Comparison of ENCODE assay signal across 8 mouse cellular contexts in genomic region chr16:93938400-93938846, GRCm38 (mm10). TPM values are rescaled to one million over a fixed set of nuclear protein-coding genes. Genes with fewer than 3 reads are reported as not detected.
A peak's percentile ranks its signal among the peaks of the same experiment; 100 is the strongest.
DNase-seq lines count a peak whose midpoint lies in the region; ATAC-seq lines count a peak whose summit lies in the region.

No protein-coding gene starts in this region.

- no peak overlapping the region for H3K27ac ChIP-seq in forebrain, embryonic 15.5 days (replicated peaks)
- no peak overlapping the region for H3K27ac ChIP-seq in hindbrain, embryonic 15.5 days (replicated peaks)

- peaks cover 4% of the 10 kb centered on the region for H3K27me3 ChIP-seq in erythroblast, embryonic 14.5 days (ENCODE audit: control insufficient read depth)
- H3K27me3 ChIP-seq in forebrain, embryonic 15.5 days: peaks cover 22% of the 10 kb centered on the region; the same call in 1 of the 2 replicates
- H3K27me3 ChIP-seq in hindbrain, embryonic 15.5 days: peaks cover 27% of the 10 kb centered on the region

- intact Hi-C loops in left cerebral cortex, postnatal 4 days (cut with DNase I): loop anchor here (2.0 to 5.0 kb wide), 2 partner anchors 149 to 320 kb away; no protein-coding TSS in a partner anchor

- peak; percentile 56 for DNase-seq in c-Kit-positive CD71-positive TER-119-negative erythroid progenitor cells, embryonic 14.5 days (ENCODE audit: low read depth)
- peak; percentile 85 for DNase-seq in left cerebral cortex, postnatal 4 days
- DNase-seq in mesoderm, embryonic 11.5 days (ENCODE audit: low read depth, low spot score): peak; percentile 83
- peak; percentile 57 to 82 for DNase-seq in spleen, postnatal 10 days (ENCODE audit: low spot score in 2 of 2)

- H3K4me2 ChIP-seq in forebrain, embryonic 15.5 days (replicated peaks): peak overlapping the region; percentile 43
- peak overlapping the region; percentile 56 for H3K4me2 ChIP-seq in hindbrain, embryonic 15.5 days

- no peaks in the 10 kb centered on the region for H3K36me3 ChIP-seq in erythroblast, embryonic 14.5 days (ENCODE audit: control insufficient read depth)
- no peaks in the 10 kb centered on the region for H3K36me3 ChIP-seq in forebrain, embryonic 15.5 days
- H3K36me3 ChIP-seq in hindbrain, embryonic 15.5 days: no peaks in the 10 kb centered on the region

- WGBS in forebrain, embryonic 15.5 days: 7% methylated on average over 16 of the region's 16 CpGs
- 15% methylated on average over 16 of the region's 16 CpGs for WGBS in hindbrain, embryonic 15.5 days

- peaks cover 4% of the 10 kb centered on the region for H3K4me1 ChIP-seq in erythroblast, embryonic 14.5 days (ENCODE audit: control insufficient read depth)
- no peaks in the 10 kb centered on the region for H3K4me1 ChIP-seq in forebrain, embryonic 15.5 days
- H3K4me1 ChIP-seq in hindbrain, embryonic 15.5 days (replicated peaks): peaks cover 5% of the 10 kb centered on the region; the same call in 1 of the 2 replicates

- no peak for ATAC-seq in erythroblast, adult 5-6 weeks (replicated peaks; ENCODE audit: low FRiP score, poor library complexity, severe bottlenecking)
- no peak for ATAC-seq in forebrain, embryonic 15.5 days (replicated peaks)
- ATAC-seq in hindbrain, embryonic 15.5 days (ENCODE audit: low FRiP score, low read depth): no peak

- H3K4me3 ChIP-seq in erythroblast, embryonic 14.5 days (replicated peaks): peak overlapping the region; percentile 49
- H3K4me3 ChIP-seq in forebrain, embryonic 15.5 days: peak overlapping the region; percentile 27
- H3K4me3 ChIP-seq in hindbrain, embryonic 15.5 days: peak overlapping the region; percentile 27

- no peaks in the 10 kb centered on the region for H3K9me3 ChIP-seq in erythroblast, embryonic 14.5 days (ENCODE audit: control insufficient read depth, low read length)
- H3K9me3 ChIP-seq in forebrain, embryonic 15.5 days: no peaks in the 10 kb centered on the region
- H3K9me3 ChIP-seq in hindbrain, embryonic 15.5 days: no peaks in the 10 kb centered on the region

- H3K9ac ChIP-seq in forebrain, embryonic 15.5 days (replicated peaks): peak overlapping the region; percentile 21; the same call in 1 of the 2 replicates
- H3K9ac ChIP-seq in hindbrain, embryonic 15.5 days: no peak overlapping the region

RNA-seq across cellular contexts. Expression of gene Chaf1b, which starts 54.7 kb away (rescaled TPM):
- polyA plus RNA-seq in erythroblast, embryonic 14.5 days (2012): 19.8 and 21.6 TPM in 2 replicates
- total RNA-seq in erythroblast, adult 5-6 weeks (2015; ENCODE audit: low replicate concordance): 6.9 and 18.0 TPM in 2 replicates
- 16.4 and 27.9 TPM in 2 replicates for total RNA-seq in erythroblast, adult 5-6 weeks (2017; ENCODE audit: low replicate concordance)
- 42.0 and 44.4 TPM in 2 replicates for polyA plus RNA-seq in forebrain, embryonic 15.5 days (2015; fragmentation: Nextera tagmentation; extraction: Ambion mirVana)
- 19.9 and 20.1 TPM in 2 replicates for polyA plus RNA-seq in hindbrain, embryonic 15.5 days (2015; fragmentation: Nextera tagmentation; extraction: Ambion mirVana)
- total RNA-seq in left cerebral cortex, postnatal 4 days (2021): 1 to 10 TPM; 7.6 to 8.2 TPM
